12 mouse cellular contexts compared by ENCODE assay signal in genomic region chr8:104644187-104644586, GRCm38 (mm10). TPM values are rescaled to one million over a fixed set of nuclear protein-coding genes. Genes with fewer than 3 reads are reported as not detected.
"Had no signal": no experiment of that assay in that cellular context is flagged by ENCODE, and none has a peak within 500 bp of the region (broad histone marks: within the 10 kb centered on the region; RNA-seq: fewer than 3 reads in every experiment).

No protein-coding gene starts in this region.

RNA-seq across cellular contexts. Expression of gene Cdh16, which starts 20.0 kb away (rescaled TPM):
- total RNA-seq: layer of hippocampus, adult 8-10 months; layer of hippocampus, postnatal 10 days; layer of hippocampus, postnatal 36 days; left cerebral cortex, adult 8-10 months; left cerebral cortex, postnatal 14 days; left cerebral cortex, postnatal 4 days; megakaryocyte, adult 5-6 weeks; monocyte, adult 5-6 weeks had no signal
- polyA plus RNA-seq: limb, embryonic 12.5 days; macrophage; midbrain, embryonic 12.5 days; midbrain, embryonic 15.5 days had no signal
